Mouse (Mus musculus) ES-CJ7 (cell line): ENCODE data around the gene Mex3d.
A peak's percentile ranks its signal among the peaks of the same experiment; 100 is the strongest.

Source experiments
- DNase-seq: peaks from one replicate; pipeline ENCODE4 v3.0.0; 2011; ENCODE audit warnings: low read depth, low spot score

The Mex3d gene

DNA sequence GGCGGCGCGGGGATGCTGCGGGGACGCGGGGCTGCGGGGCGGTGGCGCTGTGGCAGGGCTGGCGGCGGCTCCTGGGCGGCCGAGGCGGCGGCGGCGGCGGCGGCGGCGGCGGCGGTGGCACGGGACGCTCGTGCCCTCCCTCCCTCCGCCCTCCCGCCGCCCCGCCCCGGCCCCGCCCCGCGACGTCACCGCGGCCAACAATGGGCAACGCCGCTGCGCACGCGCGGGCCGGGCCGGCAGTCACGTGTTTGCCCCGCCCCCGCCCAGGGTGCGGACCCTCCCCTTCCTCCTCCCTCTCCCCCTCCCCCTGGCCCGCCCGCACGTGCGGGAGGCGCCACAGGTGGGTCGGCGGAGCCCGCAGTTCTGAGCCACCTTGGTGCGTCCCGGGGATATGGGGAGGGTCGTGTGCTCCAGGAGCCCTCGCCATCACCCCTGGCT lies at the start of gene Mex3d:
Mex3d (minus strand) TSS at position 138 of the 438 bp plus-strand sequence.
- peak; percentile 86 for DNase-seq

DNA sequence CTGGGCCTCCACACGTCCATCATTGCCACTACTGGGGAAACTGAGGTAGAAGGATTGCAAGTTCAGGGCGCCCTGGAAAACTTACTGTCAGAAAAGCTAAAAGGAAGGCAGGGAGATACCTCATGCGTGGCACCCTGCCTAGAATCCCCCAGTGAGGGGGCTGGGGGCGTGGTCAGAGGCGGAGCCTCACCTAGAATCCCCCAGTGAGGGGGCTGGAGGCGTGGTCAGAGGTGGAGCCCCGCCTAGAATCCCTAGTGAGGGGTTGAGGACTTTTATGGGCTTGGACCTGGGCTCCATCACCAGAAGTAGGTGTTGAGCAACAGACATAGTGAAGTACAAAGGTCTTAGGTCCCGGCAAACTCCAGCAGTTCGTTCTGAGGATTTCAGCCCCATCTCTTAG lies 48.8 kb upstream of the Mex3d start:
- peak; percentile 83 for DNase-seq

DNA sequence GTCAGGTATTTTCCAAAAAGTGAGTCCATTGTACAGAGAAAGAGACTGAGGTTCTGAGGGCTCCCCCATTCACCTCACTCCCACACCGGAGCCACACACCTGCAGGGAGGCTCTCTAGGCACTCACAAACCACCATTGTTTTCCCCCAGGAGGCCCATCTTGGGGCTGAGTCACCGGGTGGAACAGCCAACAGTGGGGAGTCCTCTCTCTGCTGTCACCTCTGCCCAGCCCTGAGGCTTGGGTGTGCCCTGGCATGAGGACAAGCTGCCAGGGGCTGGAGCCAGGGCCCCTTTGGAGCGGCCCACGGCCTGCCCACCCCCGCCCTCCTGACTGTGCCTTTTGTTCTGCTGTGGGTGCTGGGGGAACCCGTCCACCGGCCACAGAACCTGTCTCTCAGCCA lies 48.3 kb upstream of the Mex3d start:
- DNase-seq, result peak; percentile 41

DNA sequence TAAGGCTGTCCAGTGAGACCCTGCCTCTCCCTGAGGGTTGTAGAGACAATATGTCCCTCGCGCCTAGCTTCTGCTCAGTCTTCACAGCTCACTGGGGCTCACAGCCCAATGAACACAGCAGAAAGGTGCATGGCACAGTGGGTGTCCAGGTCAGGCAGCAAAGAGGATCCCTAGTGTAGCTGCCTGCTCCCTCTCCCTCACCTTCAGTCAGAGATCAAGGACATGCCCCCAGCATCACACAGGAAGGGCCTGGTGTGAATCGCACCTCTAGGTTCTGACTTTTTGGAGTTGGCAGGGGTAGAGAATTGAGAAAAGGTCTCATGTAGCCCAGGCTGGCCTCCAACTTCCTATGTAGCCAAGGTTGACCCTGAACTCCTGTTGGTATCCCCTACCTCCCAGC lies 47.4 kb upstream of the Mex3d start:
- DNase-seq, result no peak

DNA sequence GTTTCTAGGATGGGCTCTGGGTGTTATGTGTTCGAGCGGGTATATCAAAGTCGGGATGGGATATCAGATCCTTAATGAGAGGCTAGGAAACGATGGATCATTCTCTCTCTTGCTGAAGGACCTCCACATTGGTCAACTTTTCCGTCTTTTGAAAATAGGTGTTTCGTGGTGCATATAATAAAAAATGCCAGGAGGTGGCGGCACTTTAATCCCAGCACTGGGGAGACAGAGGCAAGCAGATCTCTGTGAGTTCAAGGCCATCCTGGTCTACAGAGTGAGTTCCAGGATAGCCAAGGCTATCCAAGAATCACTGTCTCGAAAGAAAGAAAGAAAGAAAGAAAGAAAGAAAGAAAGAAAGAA lies 46.8 kb upstream of the Mex3d start:
- DNase-seq, result no peak

DNA sequence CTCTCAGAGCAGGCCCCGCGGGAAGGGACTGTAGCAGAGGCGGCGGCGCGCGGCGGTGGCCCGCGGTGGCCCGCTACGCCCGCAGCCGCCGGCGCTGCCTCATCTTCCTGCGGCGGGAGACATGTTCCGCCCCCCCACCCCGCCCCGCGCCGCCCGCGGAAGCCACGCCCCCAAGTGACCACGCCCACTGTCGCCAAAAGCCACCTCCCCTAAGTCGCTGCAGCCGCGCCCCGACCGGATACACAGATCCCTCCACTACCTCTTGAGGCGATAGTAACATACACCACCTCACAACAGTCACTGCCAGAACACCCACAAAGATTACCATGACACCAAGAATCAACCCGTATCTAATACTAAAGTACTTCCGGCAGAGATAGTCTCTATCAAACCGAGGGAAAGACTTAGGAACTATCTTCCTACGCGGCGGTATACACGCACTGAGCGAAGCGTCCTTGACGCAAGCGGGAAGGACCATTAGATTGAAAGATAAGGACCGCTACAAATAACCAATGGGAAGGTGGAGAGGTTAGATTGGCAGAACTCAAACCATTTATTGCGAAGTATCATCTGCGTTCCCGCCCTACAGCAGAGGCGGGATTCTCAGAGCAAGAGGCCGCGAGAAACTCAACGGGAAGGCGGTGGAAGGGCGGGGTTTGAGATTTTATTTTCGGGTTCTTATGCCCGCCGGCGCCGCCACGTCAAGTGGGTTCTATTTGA lies 46.2 kb upstream of the Mex3d start, which contains the start of gene Tcf3:
Tcf3 (minus strand) TSS at position 135 of the 720 bp plus-strand sequence.
- DNase-seq, result peak; percentile 99

DNA sequence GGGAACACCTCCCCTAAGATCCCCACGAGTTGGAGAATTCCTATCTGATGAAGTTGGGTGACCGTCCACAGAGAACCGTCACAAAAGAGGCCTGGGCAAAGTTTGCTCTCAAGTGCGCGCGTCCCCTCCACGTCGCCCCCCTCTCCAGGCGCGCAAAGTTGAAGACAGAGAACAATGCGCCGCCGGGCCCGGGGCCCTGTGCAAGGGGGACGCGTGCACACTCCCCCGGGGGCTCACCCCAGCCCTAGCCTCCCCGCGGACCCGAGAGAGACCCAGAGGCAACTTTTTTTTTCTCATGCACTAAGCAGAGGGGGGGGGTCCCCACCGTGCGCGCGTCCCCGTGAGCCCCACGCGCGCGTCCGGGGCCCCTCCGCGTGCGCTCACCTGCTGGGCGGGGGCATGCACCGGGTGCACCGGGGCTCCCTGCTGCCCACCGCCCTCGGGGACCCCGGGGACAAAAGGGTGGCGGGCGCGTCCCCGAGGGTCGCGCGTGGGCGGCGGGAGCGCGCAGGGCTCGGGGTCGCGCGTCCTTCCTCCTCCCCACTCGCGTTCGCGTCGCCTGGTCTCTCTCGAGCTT lies 45.6 kb upstream of the Mex3d start:
- DNase-seq, result no peak

DNA sequence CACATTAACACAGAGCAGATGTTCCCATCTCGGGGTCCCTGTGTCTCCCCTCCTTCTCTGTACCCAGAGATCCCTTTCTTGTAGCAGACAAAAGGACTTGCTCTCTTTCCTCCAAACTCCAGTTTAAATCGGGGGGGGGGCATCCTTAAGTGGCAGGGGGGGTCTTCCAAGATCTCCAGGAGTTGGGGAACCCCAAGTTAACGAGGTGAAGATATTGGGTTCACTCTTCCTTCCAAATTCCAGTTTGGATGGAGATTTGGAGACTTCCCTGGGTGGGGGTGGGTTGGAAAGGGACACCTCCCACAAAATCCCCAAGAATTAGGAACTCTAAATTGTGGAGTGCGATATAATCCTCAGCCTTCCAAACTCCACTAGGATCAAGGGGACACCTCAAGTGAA lies 44.9 kb upstream of the Mex3d start:
- no peak for DNase-seq

DNA sequence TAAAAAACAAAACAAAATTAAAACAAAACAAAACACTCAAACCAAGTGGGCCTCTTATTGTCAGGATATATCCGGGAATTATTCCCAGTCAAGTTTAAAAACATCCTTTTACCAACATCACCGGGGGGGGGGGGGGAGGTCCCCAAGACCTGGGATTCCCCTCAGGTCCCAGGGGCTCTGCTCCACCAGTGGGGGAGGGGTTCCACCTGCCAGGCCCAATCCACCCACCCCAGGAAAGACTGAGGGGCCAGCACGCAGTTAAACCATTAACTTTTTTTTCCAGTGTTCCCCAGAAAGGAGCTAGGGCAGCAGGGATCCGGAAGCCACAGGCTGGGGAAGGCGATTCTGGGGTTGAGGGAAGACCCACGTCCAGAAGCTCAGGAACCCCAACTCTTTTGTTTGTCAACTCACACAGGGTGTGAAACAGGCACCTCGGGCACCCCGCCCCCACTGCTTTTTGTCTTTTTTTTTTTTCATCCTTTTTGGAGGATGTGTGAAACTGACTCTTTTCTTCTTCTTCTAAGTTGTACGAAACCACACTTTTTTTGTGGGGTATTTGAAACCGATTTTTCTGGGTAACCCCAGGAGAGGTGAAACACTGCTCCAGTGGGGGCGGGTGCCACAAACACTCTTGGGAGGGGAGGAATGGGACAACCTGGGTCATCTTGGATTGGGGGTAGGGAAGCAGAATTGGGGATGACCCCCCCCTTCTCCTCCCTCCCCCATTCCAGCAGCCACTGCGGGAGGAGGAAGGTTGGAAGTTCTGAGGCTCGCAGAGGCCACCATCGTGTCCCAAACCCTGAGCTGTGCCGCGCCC lies 44.3 kb upstream of the Mex3d start:
- no peak for DNase-seq

DNA sequence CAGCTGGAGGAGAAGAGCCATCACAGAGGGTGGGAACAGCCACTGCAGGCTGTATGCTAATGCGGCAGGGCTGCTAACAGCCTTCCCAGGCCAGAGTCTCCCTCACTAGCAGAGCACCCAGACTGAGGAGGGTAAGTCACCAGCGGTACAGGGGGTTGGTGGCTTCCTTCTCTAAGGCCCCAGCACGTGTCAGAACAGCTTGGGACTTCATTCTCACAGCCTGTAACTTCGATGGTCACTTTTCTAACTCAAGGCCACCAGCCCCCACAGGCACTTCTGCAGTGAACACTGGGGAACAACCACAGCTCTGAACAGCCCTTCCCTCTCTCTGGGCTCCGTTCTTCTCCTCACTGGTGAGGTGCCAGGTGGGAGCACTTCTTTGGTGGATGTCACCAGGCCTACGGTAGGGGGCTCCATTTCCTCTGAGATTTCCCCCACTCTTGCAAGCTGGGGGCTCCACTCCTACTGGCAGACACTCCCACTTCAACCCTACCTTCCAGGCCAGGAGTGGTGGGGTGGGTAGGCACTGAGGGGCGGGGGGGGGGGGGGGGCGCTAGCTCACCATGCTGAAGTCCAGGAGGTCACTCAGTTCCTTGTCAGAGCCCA lies 43.0 kb upstream of the Mex3d start:
- peak; percentile 48 for DNase-seq

DNA sequence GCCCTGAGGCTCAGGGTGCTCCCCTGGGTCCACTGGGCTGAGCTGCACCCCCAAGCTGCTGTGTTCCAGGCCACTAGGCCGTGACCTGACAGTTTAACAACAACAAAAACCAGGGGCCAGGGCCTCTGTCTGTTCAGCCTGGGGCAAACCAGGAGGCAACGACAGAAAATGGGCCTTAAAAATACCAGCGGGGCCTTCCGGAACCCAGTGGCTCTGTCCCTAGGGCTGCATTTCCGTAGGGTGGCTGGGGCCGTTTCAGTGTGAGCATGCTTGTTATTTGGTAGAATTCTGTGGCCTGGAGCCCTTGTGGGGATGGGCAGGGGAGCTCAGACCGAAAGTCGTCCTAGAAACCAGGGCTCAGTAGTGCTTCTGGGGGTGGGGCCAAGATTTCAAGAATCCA lies 42.3 kb upstream of the Mex3d start:
- no peak for DNase-seq

DNA sequence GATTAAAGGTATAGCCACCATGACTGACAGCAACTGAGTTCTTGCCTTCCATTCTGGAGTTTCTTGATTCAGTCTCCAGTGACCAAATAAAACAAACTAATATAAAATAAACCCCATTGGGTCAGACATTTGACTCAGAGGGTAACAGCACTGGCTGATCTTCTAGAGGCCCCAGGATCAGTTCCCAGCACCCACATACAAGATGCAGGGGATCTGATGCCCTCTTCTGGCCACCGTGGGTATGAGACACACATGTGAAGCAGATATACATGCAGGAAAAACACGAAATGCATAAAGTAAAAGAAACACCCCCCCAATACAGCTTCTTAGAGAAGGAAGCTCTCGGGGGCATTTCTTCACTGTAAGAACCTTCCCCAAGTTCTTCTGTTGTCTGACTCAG lies 37.6 kb upstream of the Mex3d start:
- no peak for DNase-seq

DNA sequence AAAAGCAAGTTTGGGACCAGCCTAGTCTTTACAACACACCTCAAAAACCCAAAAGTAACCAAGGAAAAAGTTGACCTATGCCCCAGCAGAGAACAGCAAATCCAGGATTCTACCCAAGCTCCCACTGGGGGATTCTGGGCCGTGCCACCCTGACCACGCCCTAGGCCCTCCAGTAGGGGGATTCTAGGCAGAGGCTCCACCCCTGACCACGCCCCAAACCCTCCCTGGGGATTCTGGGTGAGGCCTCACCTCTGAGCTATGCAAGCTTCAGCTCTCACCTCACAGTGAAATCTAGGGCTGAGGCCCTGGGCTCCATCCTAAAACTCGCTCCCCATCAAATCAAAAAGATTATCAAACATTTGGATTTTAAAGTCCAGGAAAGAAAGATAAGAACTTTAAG lies 36.1 kb upstream of the Mex3d start:
- DNase-seq, result peak; percentile 85

DNA sequence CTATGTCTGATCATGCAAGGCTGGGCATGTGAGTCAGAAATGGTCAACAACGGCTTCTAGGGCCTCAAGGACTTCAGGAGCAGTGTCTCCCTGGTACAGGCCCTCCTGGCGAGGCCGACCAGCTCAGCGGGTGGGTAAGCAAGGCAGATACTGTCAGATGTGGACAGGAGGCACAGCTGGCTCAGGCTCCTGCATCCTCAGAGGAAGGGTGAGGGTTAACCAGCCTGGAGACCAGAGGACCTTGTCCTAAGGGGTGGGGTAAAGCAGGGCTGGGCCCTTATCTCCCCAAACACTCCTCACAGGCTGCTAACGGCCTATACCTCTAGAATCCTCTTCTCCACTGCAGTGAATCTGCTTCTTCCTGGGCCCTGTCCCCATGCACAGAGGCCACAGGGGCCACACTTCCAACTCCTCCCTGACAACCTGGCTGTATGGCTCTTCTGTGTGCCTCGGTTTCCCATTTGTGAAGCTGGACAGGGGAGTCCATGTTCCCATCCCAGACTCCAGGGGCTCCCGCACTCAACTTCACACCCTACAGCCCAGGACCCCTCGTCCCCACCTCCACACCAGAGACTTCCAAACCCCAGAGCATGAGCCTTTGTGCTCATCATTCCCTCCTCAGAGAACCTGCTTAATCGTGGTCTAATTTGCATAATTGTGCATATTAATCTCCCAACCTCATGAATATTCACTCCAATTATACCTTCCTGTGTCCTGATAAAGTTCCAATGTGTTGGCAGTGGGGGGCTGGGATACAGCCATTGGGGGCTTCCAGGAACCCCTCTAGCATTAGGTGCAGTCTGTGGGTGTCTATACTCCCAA lies 34.4 kb upstream of the Mex3d start:
- DNase-seq, result no peak

DNA sequence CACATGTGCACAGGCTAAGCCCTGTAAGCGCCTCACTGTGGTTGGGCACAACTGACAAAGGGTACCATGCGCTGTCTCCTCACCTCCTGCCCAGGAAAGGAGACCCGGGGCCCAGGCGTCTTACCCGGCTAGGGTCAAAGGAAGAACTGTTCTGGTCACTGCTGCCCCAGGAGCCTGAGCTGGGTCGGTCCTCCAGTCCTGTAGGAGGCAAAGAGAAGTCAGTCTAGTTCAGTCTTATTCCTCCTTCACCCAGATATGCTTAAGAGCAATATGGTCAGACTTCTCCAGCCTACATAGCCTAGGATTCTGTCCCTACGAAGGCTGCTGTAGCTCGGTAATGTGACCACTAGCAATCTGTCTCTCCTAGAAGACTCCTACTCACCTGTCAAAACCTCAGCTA lies 33.7 kb upstream of the Mex3d start:
- DNase-seq, result no peak

DNA sequence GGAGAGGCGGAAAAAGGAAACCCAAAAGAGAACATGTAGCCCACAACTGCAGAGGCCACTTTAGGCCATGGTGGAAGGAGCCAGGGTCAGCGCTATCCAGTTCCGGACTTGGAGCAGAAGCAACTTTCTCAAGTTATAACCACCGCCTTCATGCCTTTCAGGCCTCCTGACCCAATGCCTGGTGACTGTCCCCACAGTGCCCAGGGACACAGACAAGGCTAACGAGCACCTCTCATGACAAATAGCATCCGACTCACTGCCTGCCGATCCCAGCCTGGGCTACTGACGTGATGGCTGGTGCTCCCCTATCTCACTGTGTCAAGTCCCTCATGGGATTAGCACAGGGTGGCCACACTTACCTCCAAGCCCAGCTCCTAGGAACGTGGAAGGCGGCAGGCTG lies 33.3 kb upstream of the Mex3d start:
- no peak for DNase-seq

DNA sequence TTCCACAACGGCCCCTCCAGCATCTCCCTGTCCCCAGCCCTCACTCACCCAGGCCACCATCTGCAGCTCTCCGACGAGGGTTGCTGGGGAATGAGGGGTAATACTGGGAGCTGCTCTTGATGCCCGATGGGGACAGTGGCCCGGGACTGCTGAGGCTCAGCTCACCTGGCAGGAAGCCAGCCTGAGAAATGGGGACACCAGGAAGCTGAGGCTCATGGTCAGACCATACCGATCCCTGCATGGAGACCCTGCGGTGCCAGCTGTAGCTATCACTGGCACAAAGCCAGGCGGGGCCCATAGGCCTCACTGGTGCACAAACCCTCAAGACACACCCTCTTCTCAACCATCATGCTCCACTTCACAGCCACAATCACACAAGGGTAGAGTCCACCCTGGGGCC lies 32.0 kb upstream of the Mex3d start:
- DNase-seq, result no peak

DNA sequence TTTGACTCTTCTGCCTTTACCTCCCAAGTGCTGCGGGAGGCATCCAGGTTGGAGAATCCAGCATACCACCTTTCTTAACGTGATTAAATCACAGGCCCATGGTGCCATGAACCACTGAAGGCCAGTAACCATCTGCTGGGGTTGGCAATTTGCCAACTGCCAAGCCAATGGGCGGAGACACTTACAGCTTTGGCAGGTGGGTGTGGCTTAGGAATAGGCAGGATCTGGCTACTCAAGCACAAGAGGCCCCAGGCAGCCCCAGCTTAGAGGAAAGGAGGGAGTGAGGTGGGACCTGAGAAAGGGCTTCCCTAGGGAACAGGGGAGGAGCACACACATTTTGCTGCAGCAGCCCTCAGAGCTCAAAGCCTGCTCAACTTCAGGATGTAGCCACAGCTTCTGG lies 30.9 kb upstream of the Mex3d start:
- DNase-seq, result peak; percentile 51

DNA sequence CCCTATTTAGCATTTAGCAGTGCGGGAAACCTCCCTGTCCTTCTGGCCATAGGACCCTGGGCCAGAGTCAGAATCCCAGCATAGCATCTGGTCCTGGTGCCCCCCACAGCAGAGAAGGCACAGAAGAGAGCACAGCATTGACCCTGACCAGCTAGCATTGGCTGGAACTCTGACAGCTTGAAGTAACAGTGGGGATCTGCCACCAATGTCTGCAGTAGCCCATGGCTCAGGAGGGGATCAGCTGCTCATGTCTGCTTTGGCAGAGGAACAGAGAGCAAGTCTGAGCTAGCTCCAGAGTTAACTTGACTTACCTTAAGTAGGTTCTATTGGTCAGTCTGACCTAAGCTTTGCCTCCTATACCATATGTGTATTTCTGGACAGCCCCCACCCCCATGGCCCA lies 30.4 kb upstream of the Mex3d start:
- DNase-seq, result no peak

DNA sequence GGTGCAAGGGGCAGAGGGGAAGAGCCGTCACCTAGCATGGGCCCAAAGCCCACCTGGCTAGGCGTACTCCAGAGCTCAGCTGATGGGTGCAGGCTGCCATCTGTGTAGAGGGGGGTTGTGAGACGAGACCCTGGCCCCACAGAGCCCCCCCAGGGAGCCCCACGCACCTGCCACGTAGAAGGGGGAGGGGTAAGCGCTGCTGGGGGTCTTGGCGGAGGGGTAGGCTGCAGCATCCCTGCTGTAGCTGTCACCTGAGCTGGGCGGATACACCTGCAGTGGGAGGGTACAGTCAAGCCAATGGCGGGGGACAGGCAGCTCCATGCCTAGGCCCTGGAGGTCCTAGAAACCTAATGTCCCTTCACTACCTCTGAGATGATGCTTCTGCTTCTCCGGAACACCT lies 29.9 kb upstream of the Mex3d start:
- DNase-seq, result no peak

DNA sequence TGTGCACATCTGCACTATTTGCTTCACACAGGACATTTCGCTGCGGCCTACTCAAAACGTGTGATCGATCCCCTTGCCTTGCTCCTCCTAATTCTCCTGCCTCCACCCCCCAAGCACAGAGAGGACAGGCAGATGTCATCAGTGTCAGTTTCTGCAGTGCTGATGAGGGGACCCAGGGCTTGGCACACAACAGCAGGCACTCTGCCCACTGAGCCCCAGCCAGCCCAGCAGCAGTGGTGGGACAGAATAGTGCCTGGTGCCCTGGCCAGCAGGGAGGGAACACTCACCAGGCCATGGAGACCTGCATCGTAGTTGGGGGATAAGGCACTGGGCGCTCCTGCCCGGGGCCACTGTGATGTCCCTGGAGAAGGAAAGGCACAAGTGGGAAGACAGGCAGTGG lies 28.1 kb upstream of the Mex3d start:
- DNase-seq, result no peak
